Mouse (Mus musculus): ENCODE results near the gene Acd.

The Acd gene

GRCm38 (mm10) chr8:105661167-105661566 lies 39.7 kb downstream of the Acd start:
- CTCF ChIA-PET, result interaction anchor here (0.7 to 1.1 kb wide), 2 partner anchors 10 to 12 kb away, joined by 3 to 4 read pairs; no protein-coding TSS in a partner anchor

GRCm38 (mm10) chr8:105657641-105658040 lies 43.3 kb downstream of the Acd start:
- CTCF ChIA-PET, result no interaction called here

DNA sequence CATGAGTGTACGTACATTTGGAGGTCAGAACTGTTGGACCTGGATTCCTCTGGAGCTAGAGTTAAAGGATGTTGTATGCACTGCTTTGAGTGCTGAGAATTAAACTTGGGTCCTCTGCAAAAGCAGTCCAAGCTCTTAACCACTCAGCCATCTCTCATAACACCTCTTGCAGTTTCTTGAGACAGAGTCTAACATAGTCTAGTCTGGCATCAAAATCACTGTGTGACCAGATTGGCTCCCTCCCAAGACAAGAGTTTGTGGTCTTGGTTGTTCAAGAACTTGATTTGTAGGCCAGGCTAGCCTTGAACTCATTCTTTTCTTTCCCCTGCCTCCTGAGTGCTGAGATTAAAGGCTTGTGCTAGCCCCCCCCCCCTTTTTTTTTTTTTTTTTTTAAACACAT lies 52.0 kb downstream of the Acd start:
- CTCF ChIA-PET, result interaction anchor here (0.6 to 1.1 kb wide), 2 partner anchors 12 to 33 kb away, joined by 3 read pairs; partner anchors contain the start of gene Ctcf
